ENCODE assay signal across 8 mouse cellular contexts in genomic region chr6:67237977-67238376, GRCm38 (mm10). TPM values are rescaled to one million over a fixed set of nuclear protein-coding genes. Genes with fewer than 3 reads are reported as not detected.
DNase-seq lines count a peak whose midpoint lies in the region; ATAC-seq and TF ChIP-seq lines count a peak whose summit lies in the region.

Gene Serbp1 (plus strand): TSS chr6:67238176.

- H3K27ac ChIP-seq in kidney, embryonic 15.5 days, result no peak within 1 kb of the TSS
- H3K27ac ChIP-seq in hindbrain, postnatal 0 days, result no peak within 1 kb of the TSS
- no peak within 1 kb of the TSS for H3K27ac ChIP-seq in lung, postnatal 0 days (ENCODE audit: low read length)

- no peak within 1 kb of the TSS for H3K4me3 ChIP-seq in kidney, embryonic 15.5 days (replicated peaks)
- no peak within 1 kb of the TSS for H3K4me3 ChIP-seq in hindbrain, postnatal 0 days (ENCODE audit: low read length)
- no peak within 1 kb of the TSS for H3K4me3 ChIP-seq in lung, postnatal 0 days (ENCODE audit: low read depth, low read length)

- no peaks in the 10 kb centered on the region for H3K4me1 ChIP-seq in kidney, embryonic 15.5 days
- H3K4me1 ChIP-seq in hindbrain, postnatal 0 days (ENCODE audit: insufficient read depth, low read length), result no peaks in the 10 kb centered on the region
- H3K4me1 ChIP-seq in lung, postnatal 0 days (ENCODE audit: insufficient read depth, low read depth, low read length), result no peaks in the 10 kb centered on the region

- no peaks in the 10 kb centered on the region for H3K27me3 ChIP-seq in kidney, embryonic 15.5 days
- no peaks in the 10 kb centered on the region for H3K27me3 ChIP-seq in hindbrain, postnatal 0 days (ENCODE audit: insufficient read depth, low read length)
- no peaks in the 10 kb centered on the region for H3K27me3 ChIP-seq in lung, postnatal 0 days (replicated peaks; ENCODE audit: insufficient read depth, low read length)

- no peaks in the 10 kb centered on the region for H3K36me3 ChIP-seq in kidney, embryonic 15.5 days
- no peaks in the 10 kb centered on the region for H3K36me3 ChIP-seq in hindbrain, postnatal 0 days (ENCODE audit: insufficient read depth, low read length)
- H3K36me3 ChIP-seq in lung, postnatal 0 days (ENCODE audit: insufficient read depth, low read length), result no peaks in the 10 kb centered on the region

- no peaks in the 10 kb centered on the region for H3K9me3 ChIP-seq in kidney, embryonic 15.5 days (replicated peaks)
- no peaks in the 10 kb centered on the region for H3K9me3 ChIP-seq in hindbrain, postnatal 0 days (ENCODE audit: low read length)
- H3K9me3 ChIP-seq in lung, postnatal 0 days (ENCODE audit: low read length), result no peaks in the 10 kb centered on the region

- 26% methylated on average over 12 of the region's 12 CpGs for WGBS in kidney, embryonic 15.5 days
- 23% methylated on average over 12 of the region's 12 CpGs for WGBS in hindbrain, postnatal 0 days
- 22% methylated on average over 12 of the region's 12 CpGs for WGBS in lung, postnatal 0 days

- no peak within 1 kb of the TSS for H3K4me2 ChIP-seq in kidney, embryonic 15.5 days
- H3K4me2 ChIP-seq in hindbrain, postnatal 0 days (ENCODE audit: low read depth, low read length), result no peak within 1 kb of the TSS
- no peak within 1 kb of the TSS for H3K4me2 ChIP-seq in lung, postnatal 0 days (replicated peaks; ENCODE audit: low read depth, low read length)

- no peak for ATAC-seq in kidney, embryonic 15.5 days (replicated peaks; ENCODE audit: low FRiP score)
- no peak for ATAC-seq in hindbrain, postnatal 0 days
- peak; percentile 38 for ATAC-seq in lung, postnatal 0 days
- ATAC-seq in cerebellum, adult (ENCODE audit: insufficient number of reproducible peaks, low FRiP score, low TSS enrichment), result no peak

- no peak for TF ChIP-seq CTCF in hindbrain, postnatal 0 days (IDR thresholded peaks at IDR 0.05; ENCODE audit: low read depth)
- no peak for TF ChIP-seq CTCF in lung, postnatal 0 days (IDR thresholded peaks at IDR 0.05)

- H3K9ac ChIP-seq in kidney, embryonic 15.5 days, result no peak within 1 kb of the TSS
- no peak within 1 kb of the TSS for H3K9ac ChIP-seq in hindbrain, postnatal 0 days (replicated peaks; ENCODE audit: low read length)
- H3K9ac ChIP-seq in lung, postnatal 0 days (replicated peaks; ENCODE audit: low read depth), result no peak within 1 kb of the TSS

- no peak for TF ChIP-seq EP300 in lung, postnatal 0 days (IDR thresholded peaks at IDR 0.05)

- DNase-seq in kidney, adult 18-20 months, result no peak
- no peak for DNase-seq in adrenal gland, postnatal 14 days
- DNase-seq in gastrocnemius, postnatal 10 days, result no peak
- DNase-seq in hindbrain, postnatal 0 days (ENCODE audit: low spot score), result no peak
- DNase-seq in lung, postnatal 0 days (ENCODE audit: low spot score), result peak; percentile 19
- DNase-seq in retina, embryonic 14.5 days (ENCODE audit: low spot score), result no peak

RNA-seq across cellular contexts. Expression of gene Serbp1, which starts in this region (rescaled TPM):
- 435 and 444 TPM in 2 replicates for polyA plus RNA-seq in kidney, embryonic 15.5 days (2015; fragmentation: Nextera tagmentation; extraction: Ambion mirVana)
- 434 and 450 TPM in 2 replicates for total RNA-seq in adrenal gland, postnatal 14 days (2021)
- total RNA-seq in gastrocnemius, postnatal 10 days (2021), result 100 to 1,000 TPM; 416 to 434 TPM
- 134 and 177 TPM in 2 replicates for total RNA-seq in hindbrain, postnatal 0 days (2014; rRNA removed)
- 283 and 302 TPM in 2 replicates for polyA plus RNA-seq in hindbrain, postnatal 0 days (2015; fragmentation: Nextera tagmentation; extraction: Ambion mirVana)
- 175 and 194 TPM in 2 replicates for polyA plus RNA-seq in lung, postnatal 0 days (2015; fragmentation: Nextera tagmentation; extraction: Ambion mirVana)
